Mouse (Mus musculus) liver, embryonic 12.5 days (tissue): ENCODE measurements around the gene G6pc3. TPM values are rescaled to one million over a fixed set of nuclear protein-coding genes. Genes with fewer than 3 reads are reported as not detected.
A peak's percentile ranks its signal among the peaks of the same experiment; 100 is the strongest.
"Not testable (repeated sequence)": the region's sequence is repeated elsewhere in the genome, so short reads cannot be mapped to it uniquely, and the experiment has no call there.

Source experiments
- ATAC-seq: fragments of 200-750 bp; cut with Nextera tagmentation; 2 replicates; pipeline ENCODE4 v1.8.0; 2017; ENCODE audit warnings: moderate number of reproducible peaks, mild to moderate bottlenecking, moderate library complexity
- H3K27ac ChIP-seq: fragments of 300-500 bp; sonication (generic); 2 replicates; pipeline ENCODE4 v1.5.1; 2016; ENCODE audit warnings: mild to moderate bottlenecking
- H3K27me3 ChIP-seq: fragments of 300-500 bp; sonication (generic); replicated peaks from 2 replicates; pipeline ENCODE4 v1.6.1; 2016; ENCODE audit warnings: mild to moderate bottlenecking, moderate library complexity
- H3K36me3 ChIP-seq: fragments of 300-500 bp; sonication (generic); 2 replicates; pipeline ENCODE4 v1.6.1; 2016; ENCODE audit warnings: mild to moderate bottlenecking, moderate library complexity
- H3K4me1 ChIP-seq: fragments of 300-500 bp; sonication (generic); 2 replicates; pipeline ENCODE4 v1.6.1; 2016
- H3K4me2 ChIP-seq: fragments of 300-500 bp; sonication (generic); 2 replicates; pipeline ENCODE4 v1.6.1; 2016; ENCODE audit warnings: mild to moderate bottlenecking, moderate library complexity
- H3K4me3 ChIP-seq: fragments of 300-500 bp; sonication (generic); 2 replicates; pipeline ENCODE4 v1.5.1; 2016; ENCODE audit warnings: mild to moderate bottlenecking, moderate library complexity
- H3K9ac ChIP-seq: fragments of 300-500 bp; sonication (generic); 2 replicates; pipeline ENCODE4 v1.6.1; 2016; ENCODE audit warnings: mild to moderate bottlenecking, moderate library complexity
- H3K9me3 ChIP-seq: fragments of 300-500 bp; sonication (generic); replicated peaks from 2 replicates; pipeline ENCODE4 v1.6.1; 2016; ENCODE audit warnings: mild to moderate bottlenecking, moderate library complexity
- WGBS: fragments of 180-500 bp; shearing (Covaris S2); methylation state at CpG from one replicate; pipeline ENCODE4 v1.1.7; 2016; ENCODE audit not compliant: insufficient replicate concordance; 5-methylcytosine and 5-hydroxymethylcytosine counted together
- polyA plus RNA-seq: library from polyadenylated mRNA; unstranded; fragments of >200 nt; fragmentation: Nextera tagmentation; extraction: Ambion mirVana; gene quantifications from 2 replicates; pipeline ENCODE4 v1.2.1, GENCODE M21; 2016

G6pc3 gene
- polyA plus RNA-seq, 1 experiment from 2014 or later, result 19.7 TPM

- Histone ChIP-seq H3K4me1 (peaks cover 14% of the 10 kb centered on the region), H3K36me3 (peaks cover 46% of the 10 kb centered on the region)
- not testable (repeated sequence) for ATAC-seq, H3K4me3 ChIP-seq, H3K27me3 ChIP-seq, H3K4me2 ChIP-seq, H3K27ac ChIP-seq, H3K9ac ChIP-seq, H3K9me3 ChIP-seq
- WGBS, result 62% methylated on average over 2 of the region's 2 CpGs
Measured at GRCm38 (mm10) chr11:102158024-102158423, 31.4 kb upstream of the G6pc3 start.

DNA sequence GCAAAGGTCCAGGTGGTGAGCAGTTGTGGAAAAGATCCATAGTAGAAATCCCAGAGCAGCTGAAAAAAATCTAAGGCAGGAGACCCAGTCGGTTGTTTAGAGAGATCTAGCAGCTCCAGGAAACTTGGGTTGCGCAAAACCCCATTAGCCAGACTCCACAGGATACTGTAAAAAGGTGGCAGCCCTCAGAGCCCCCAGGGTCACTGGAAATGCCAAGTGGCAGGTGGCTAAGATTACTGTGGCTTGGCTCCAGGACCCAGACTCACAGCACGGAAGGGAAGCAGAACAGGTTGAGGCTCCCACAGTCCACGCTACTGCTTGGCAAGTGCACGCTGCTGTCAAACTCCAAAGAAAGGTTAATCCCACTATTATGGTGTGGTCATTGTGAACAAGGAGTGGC lies 29.6 kb upstream of the G6pc3 start:
- no peak for ATAC-seq
- Histone ChIP-seq H3K9me3 (no peaks in the 10 kb centered on the region), H3K9ac (no peak overlapping the region), H3K27ac (no peak overlapping the region), H3K4me1 (peaks cover 12% of the 10 kb centered on the region), H3K4me2 (no peak overlapping the region), H3K36me3 (peaks cover 44% of the 10 kb centered on the region), H3K27me3 (no peaks in the 10 kb centered on the region), H3K4me3 (no peak overlapping the region)
- 69% methylated on average over 5 of the region's 5 CpGs for WGBS

DNA sequence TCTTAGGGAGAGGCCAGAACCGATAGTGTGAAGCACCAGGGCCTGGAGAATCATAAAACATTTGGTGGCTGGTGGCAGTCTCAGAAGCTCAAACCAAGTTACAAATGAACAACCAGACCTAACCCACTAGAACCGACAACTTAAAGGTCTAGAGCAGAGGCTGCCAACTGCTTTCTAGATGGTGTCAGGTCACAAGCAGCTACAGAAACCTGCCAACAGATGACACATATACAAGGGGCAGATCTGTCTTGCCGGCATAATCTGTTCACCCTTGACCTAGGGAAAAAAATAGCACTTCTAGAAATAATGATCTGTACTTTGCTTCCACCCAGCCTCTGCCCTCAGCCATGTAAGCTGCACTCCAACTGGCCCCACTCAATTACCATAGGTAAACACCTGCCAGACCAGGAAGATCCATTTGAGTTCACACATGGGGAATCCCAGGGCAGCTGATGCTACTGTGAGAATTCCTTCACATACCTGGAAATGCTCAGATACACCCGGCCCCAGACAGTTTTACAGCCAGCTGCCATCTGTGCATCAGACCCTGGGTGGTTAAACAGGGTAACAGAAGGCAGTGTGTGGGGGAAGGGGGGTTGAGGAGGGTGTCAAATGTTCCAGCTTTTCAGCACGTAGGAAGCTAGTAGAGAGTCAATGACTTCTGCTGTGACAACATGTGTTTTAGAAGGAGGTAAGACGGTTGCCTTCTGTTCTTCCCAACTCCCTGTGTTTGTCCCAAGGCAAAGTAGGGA lies 23.3 kb upstream of the G6pc3 start:
- Histone ChIP-seq H3K36me3 (peaks cover 96% of the 10 kb centered on the region), H3K4me3 (no peak overlapping the region), H3K9ac (no peak overlapping the region), H3K9me3 (no peaks in the 10 kb centered on the region), H3K27ac (no peak overlapping the region), H3K4me1 (peaks cover 24% of the 10 kb centered on the region), H3K27me3 (no peaks in the 10 kb centered on the region), H3K4me2 (no peak overlapping the region)
- 70% methylated on average over 6 of the region's 6 CpGs for WGBS
- ATAC-seq, result no peak

DNA sequence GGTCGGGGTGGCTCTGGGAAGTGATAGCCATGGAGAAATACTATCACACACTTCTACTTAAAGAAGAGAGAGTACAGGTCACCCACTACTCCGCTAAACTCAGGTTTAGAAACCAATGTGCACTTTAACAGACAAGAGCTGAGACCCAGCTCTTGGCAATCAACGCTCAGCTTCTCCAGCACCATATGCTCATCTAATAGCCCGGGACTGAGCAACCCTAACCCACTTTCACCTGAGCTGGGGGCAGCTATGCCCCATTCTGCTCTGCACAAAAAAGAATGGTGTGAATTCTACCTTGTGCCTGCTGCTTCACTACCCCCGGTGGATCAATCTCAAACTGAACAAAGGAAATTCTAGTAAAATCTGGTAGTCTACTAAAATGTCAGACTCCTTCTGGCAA lies 21.9 kb upstream of the G6pc3 start:
- Histone ChIP-seq H3K36me3 (peaks cover 94% of the 10 kb centered on the region), H3K27ac (no peak overlapping the region)
- 88% methylated on average over 5 of the region's 5 CpGs for WGBS

GRCm38 (mm10) chr11:102168689-102169088 lies 20.7 kb upstream of the G6pc3 start:
- Histone ChIP-seq H3K9ac (no peak overlapping the region), H3K4me2 (no peak overlapping the region), H3K4me1 (peaks cover 27% of the 10 kb centered on the region), H3K36me3 (peaks cover 90% of the 10 kb centered on the region), H3K27me3 (no peaks in the 10 kb centered on the region), H3K27ac (no peak overlapping the region), H3K4me3 (no peak overlapping the region), H3K9me3 (no peaks in the 10 kb centered on the region)
- WGBS, result 76% methylated on average over 5 of the region's 5 CpGs
- ATAC-seq, result no peak

More for the DNA sequence above, 21.9 kb upstream of the G6pc3 start:
- Histone ChIP-seq H3K4me2 (no peak overlapping the region), H3K4me3 (no peak overlapping the region), H3K9ac (no peak overlapping the region), H3K4me1 (peaks cover 27% of the 10 kb centered on the region), H3K27me3 (no peaks in the 10 kb centered on the region), H3K9me3 (no peaks in the 10 kb centered on the region)
- ATAC-seq, result no peak

GRCm38 (mm10) chr11:102179836-102180235 lies 9.6 kb upstream of the G6pc3 start:
- H3K27ac ChIP-seq, result no peak overlapping the region
- peaks cover 68% of the 10 kb centered on the region for H3K36me3 ChIP-seq
- no peaks in the 10 kb centered on the region for H3K9me3 ChIP-seq
- no peaks in the 10 kb centered on the region for H3K27me3 ChIP-seq
- no peak overlapping the region for H3K4me3 ChIP-seq
- H3K4me1 ChIP-seq, result peaks cover 34% of the 10 kb centered on the region
- no peak for ATAC-seq
- no peak overlapping the region for H3K4me2 ChIP-seq
- no peak overlapping the region for H3K9ac ChIP-seq

- H3K4me1 ChIP-seq, result peaks cover 46% of the 10 kb centered on the region
- H3K9me3 ChIP-seq, result no peaks in the 10 kb centered on the region
- peak overlapping the region; percentile 97 for H3K4me3 ChIP-seq
- peak overlapping the region; percentile 94 for H3K27ac ChIP-seq
- WGBS, result 6% methylated on average over 7 of the region's 7 CpGs
- H3K9ac ChIP-seq, result peak overlapping the region; percentile 96
- ATAC-seq, result no peak; the same call in 1 of the 2 replicates
- peaks cover 32% of the 10 kb centered on the region for H3K36me3 ChIP-seq
- peak overlapping the region; percentile 88 for H3K4me2 ChIP-seq
- no peaks in the 10 kb centered on the region for H3K27me3 ChIP-seq
Measured at GRCm38 (mm10) chr11:102184253-102184645, 5.2 kb upstream of the G6pc3 start.

DNA sequence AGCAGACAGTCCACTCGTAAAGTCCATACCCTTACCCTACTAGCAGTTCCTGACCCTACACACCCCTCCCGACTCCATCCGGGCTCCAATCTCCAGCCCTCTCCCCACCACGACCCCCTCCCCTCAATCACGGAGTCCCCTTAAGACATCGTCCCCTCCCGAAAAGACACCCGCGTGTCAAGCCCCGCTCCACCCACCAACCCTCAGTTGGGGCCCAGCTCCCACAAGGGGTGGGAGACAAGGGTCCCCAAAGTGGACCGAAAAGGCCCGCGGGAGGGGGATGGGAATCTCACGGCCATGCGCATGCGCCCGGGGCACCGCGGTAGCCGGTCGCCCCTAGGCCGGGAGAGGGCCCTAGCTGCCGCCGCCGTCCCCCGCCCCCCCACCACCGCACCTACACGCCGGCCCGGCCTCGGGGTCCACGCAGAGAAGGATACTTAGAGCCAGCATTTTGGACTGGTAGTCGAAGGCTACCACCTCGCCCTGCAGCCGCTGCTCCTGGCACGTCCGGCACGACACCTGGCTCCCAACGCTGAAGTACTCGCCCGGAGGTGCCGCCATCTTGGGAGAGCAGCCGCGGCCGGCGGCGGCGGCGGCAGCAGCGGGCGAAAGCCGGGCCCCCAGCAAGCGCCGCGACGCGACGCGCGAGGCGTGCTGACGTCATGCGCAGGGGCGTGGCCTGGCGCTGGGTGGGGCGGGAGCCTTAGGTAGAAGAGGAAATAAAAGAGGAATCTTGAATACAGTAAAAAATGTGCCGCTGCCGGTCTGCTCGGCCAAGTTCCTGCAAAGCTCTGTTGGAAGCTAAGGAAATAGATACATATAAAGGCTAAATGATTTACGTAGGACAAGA lies 4.5 kb upstream of the G6pc3 start, which contains the start of gene Lsm12:
Gene Lsm12 (minus strand): TSS at position 651 of the 850 bp plus-strand sequence.
- Histone ChIP-seq H3K27me3 (no peaks in the 10 kb centered on the region), H3K9ac (peak within 1 kb of the TSS; percentile 96), H3K4me1 (peaks cover 50% of the 10 kb centered on the region), H3K27ac (peak within 1 kb of the TSS; percentile 94), H3K9me3 (no peaks in the 10 kb centered on the region), H3K4me2 (peak within 1 kb of the TSS; percentile 88), H3K4me3 (peak within 1 kb of the TSS; percentile 97), H3K36me3 (peaks cover 26% of the 10 kb centered on the region)
- under 1% methylated on average over 70 of the region's 70 CpGs for WGBS
- peak; percentile 84 for ATAC-seq

DNA sequence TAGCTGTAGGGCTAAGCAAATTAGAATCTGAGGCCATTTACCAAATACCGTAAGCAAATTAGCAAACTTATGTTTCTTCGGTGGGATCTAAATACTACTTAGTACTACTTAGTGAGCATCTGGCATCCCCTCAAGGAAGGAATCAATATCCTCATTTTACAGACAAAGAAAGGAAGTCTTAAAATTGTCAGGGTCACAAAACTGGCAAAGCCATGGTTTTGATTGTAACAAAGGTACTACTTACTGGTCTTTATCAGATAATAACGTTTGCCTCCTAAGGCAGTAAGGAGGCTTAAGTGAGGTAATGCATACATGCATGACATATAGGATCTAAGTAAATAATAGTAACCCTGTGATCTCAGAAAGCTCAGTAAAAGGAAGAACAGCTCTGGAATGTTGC lies 3.7 kb upstream of the G6pc3 start:
- ATAC-seq, result no peak
- H3K4me1 ChIP-seq, result peaks cover 55% of the 10 kb centered on the region

DNA sequence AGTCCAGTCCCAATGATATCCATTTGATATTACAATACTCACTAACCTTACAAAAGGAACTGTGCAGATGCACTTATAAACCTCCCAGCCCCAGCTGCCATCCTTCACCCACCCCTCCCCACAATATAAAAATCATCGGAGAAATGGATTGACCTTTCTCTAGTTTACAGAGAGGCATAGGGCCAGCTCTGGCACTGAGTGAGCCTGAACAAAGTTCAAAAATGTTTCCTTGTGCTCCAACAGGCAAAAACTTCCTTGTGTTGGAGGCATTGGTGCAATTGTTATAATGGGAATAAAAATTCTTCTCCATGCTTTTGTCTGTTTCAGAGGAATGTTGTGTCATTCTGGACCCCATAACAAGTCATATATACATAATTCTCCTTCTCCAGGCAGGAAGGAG lies 3.2 kb upstream of the G6pc3 start:
- Histone ChIP-seq H3K4me2 (no peak overlapping the region), H3K36me3 (peaks cover 13% of the 10 kb centered on the region), H3K4me3 (no peak overlapping the region), H3K27me3 (no peaks in the 10 kb centered on the region), H3K4me1 (peaks cover 60% of the 10 kb centered on the region), H3K27ac (no peak overlapping the region), H3K9ac (no peak overlapping the region), H3K9me3 (no peaks in the 10 kb centered on the region)
- 73% methylated on average over 1 of the region's 1 CpGs for WGBS
- no peak for ATAC-seq

More for the DNA sequence above, 3.7 kb upstream of the G6pc3 start:
- Histone ChIP-seq H3K9ac (peak overlapping the region; percentile 96), H3K4me2 (peak overlapping the region; percentile 88), H3K27ac (peak overlapping the region; percentile 94), H3K27me3 (no peaks in the 10 kb centered on the region), H3K9me3 (no peaks in the 10 kb centered on the region), H3K36me3 (peaks cover 19% of the 10 kb centered on the region), H3K4me3 (peak overlapping the region; percentile 97)
- 53% methylated on average over 3 of the region's 3 CpGs for WGBS

- ATAC-seq, result no peak
Measured at GRCm38 (mm10) chr11:102188980-102189379, 440 bp upstream of the G6pc3 start.

GRCm38 (mm10) chr11:102190848-102191247 lies 1.4 kb downstream of the G6pc3 start:
- H3K9me3 ChIP-seq, result no peaks in the 10 kb centered on the region
- ATAC-seq, result no peak
- H3K4me2 ChIP-seq, result peak overlapping the region; percentile 95
- no peaks in the 10 kb centered on the region for H3K27me3 ChIP-seq
- H3K4me1 ChIP-seq, result peaks cover 39% of the 10 kb centered on the region
- H3K36me3 ChIP-seq, result peaks cover 38% of the 10 kb centered on the region
- peak overlapping the region; percentile 72 for H3K9ac ChIP-seq
- H3K27ac ChIP-seq, result peak overlapping the region; percentile 72
- 20% methylated on average over 4 of the region's 4 CpGs for WGBS
- peak overlapping the region; percentile 68 for H3K4me3 ChIP-seq

More at GRCm38 (mm10) chr11:102188980-102189379, 440 bp upstream of the G6pc3 start:
- Histone ChIP-seq H3K36me3 (peaks cover 21% of the 10 kb centered on the region), H3K4me1 (peaks cover 45% of the 10 kb centered on the region), H3K4me3 (peak overlapping the region; percentile 68), H3K9me3 (no peaks in the 10 kb centered on the region), H3K4me2 (peak overlapping the region; percentile 95), H3K9ac (peak overlapping the region; percentile 72), H3K27ac (peak overlapping the region; percentile 72; the same call in 1 of the 2 replicates), H3K27me3 (no peaks in the 10 kb centered on the region)
- WGBS, result 48% methylated on average over 6 of the region's 6 CpGs
